Mouse (Mus musculus) induced T-regulatory cell, adult 2 months (primary cell): ENCODE data around the gene Rsbn1.

Experiments
- DNase-seq: peaks from one replicate; pipeline ENCODE4 v3.0.0-alpha.2; 2012; ENCODE audit warnings: low read depth

The Rsbn1 gene

GRCm38 (mm10) chr3:103948666-103949065 is 34.7 kb downstream of the Rsbn1 start:
- no peak for DNase-seq

- no peak for DNase-seq
Observed at GRCm38 (mm10) chr3:103960622-103961021, 46.7 kb downstream of the Rsbn1 start.

GRCm38 (mm10) chr3:103967231-103967630 is 53.3 kb downstream of the Rsbn1 start:
- DNase-seq = no peak

GRCm38 (mm10) chr3:103967861-103968691 is 54.2 kb downstream of the Rsbn1 start, which contains the start of gene Phtf1:
TSS of gene Phtf1 (plus strand) at chr3:103968110.
- DNase-seq = peak; percentile 89

GRCm38 (mm10) chr3:103968701-103969100 is 54.8 kb downstream of the Rsbn1 start:
- peak; percentile 59 for DNase-seq

- DNase-seq = no peak
Observed at GRCm38 (mm10) chr3:103971157-103971556, 57.2 kb downstream of the Rsbn1 start.

GRCm38 (mm10) chr3:103984556-103984955 is 70.6 kb downstream of the Rsbn1 start:
- no peak for DNase-seq

- DNase-seq = no peak
Observed at GRCm38 (mm10) chr3:103985194-103985593, 71.3 kb downstream of the Rsbn1 start.

GRCm38 (mm10) chr3:103987831-103988432 is 74.0 kb downstream of the Rsbn1 start:
- DNase-seq = no peak

GRCm38 (mm10) chr3:103989352-103989751 is 75.4 kb downstream of the Rsbn1 start:
- DNase-seq = no peak

- peak; percentile 73 for DNase-seq
Observed at GRCm38 (mm10) chr3:103991271-103991670, 77.4 kb downstream of the Rsbn1 start.

GRCm38 (mm10) chr3:103998724-103999123 is 84.8 kb downstream of the Rsbn1 start:
- no peak for DNase-seq

GRCm38 (mm10) chr3:104006896-104007466 is 93.1 kb downstream of the Rsbn1 start:
- DNase-seq = no peak

- no peak for DNase-seq
Observed at GRCm38 (mm10) chr3:104007479-104007878, 93.6 kb downstream of the Rsbn1 start.

- no peak for DNase-seq
Observed at GRCm38 (mm10) chr3:104009924-104010662, 96.2 kb downstream of the Rsbn1 start.

GRCm38 (mm10) chr3:104011972-104012371 is 98.1 kb downstream of the Rsbn1 start:
- DNase-seq = no peak
